Mouse (Mus musculus): ENCODE data around the gene Tekt2.

Tekt2 gene

GRCm38 (mm10) chr4:126309211-126309921 is 16.1 kb downstream of the Tekt2 start:
- DNase-seq (ENCODE audit: low read depth), result no peak

- no peak for DNase-seq (ENCODE audit: low read depth)
These were observed 18.7 kb downstream of the Tekt2 start for GRCm38 (mm10) chr4:126306827-126307226.

GRCm38 (mm10) chr4:126306058-126306457 is 19.4 kb downstream of the Tekt2 start:
- DNase-seq (ENCODE audit: low read depth), result no peak

GRCm38 (mm10) chr4:126305428-126305827 is 20.1 kb downstream of the Tekt2 start:
- DNase-seq (ENCODE audit: low read depth), result no peak

- DNase-seq (ENCODE audit: low read depth), result no peak
These were observed 21.6 kb downstream of the Tekt2 start for GRCm38 (mm10) chr4:126303877-126304276.

- no peak for DNase-seq (ENCODE audit: low read depth)
These were observed 23.7 kb downstream of the Tekt2 start for GRCm38 (mm10) chr4:126301584-126302309.

- no peak for DNase-seq (ENCODE audit: low read depth)
These were observed 24.4 kb downstream of the Tekt2 start for GRCm38 (mm10) chr4:126300916-126301583.

GRCm38 (mm10) chr4:126296617-126297101 is 28.8 kb downstream of the Tekt2 start:
- DNase-seq (ENCODE audit: low read depth), result no peak

GRCm38 (mm10) chr4:126295937-126296336 is 29.6 kb downstream of the Tekt2 start:
- DNase-seq (ENCODE audit: low read depth), result no peak

- DNase-seq (ENCODE audit: low read depth), result no peak
These were observed 30.3 kb downstream of the Tekt2 start for GRCm38 (mm10) chr4:126295152-126295551.

- no peak for DNase-seq (ENCODE audit: low read depth)
These were observed 34.3 kb downstream of the Tekt2 start for GRCm38 (mm10) chr4:126291196-126291595.

- DNase-seq (ENCODE audit: low read depth), result no peak
These were observed 35.2 kb downstream of the Tekt2 start for GRCm38 (mm10) chr4:126290314-126290713.

GRCm38 (mm10) chr4:126288085-126288666 is 37.3 kb downstream of the Tekt2 start:
- no peak for DNase-seq (ENCODE audit: low read depth)

- DNase-seq (ENCODE audit: low read depth), result no peak
These were observed 38.0 kb downstream of the Tekt2 start for GRCm38 (mm10) chr4:126287302-126287995.

GRCm38 (mm10) chr4:126286492-126286891 is 39.0 kb downstream of the Tekt2 start, which contains the start of gene Col8a2:
Gene Col8a2, plus strand, starts transcription at chr4:126286793.
- DNase-seq (ENCODE audit: low read depth), result no peak

GRCm38 (mm10) chr4:126283582-126283981 is 41.9 kb downstream of the Tekt2 start:
- no peak for DNase-seq (ENCODE audit: low read depth)

GRCm38 (mm10) chr4:126281706-126282105 is 43.8 kb downstream of the Tekt2 start:
- DNase-seq (ENCODE audit: low read depth), result no peak

- no peak for DNase-seq (ENCODE audit: low read depth)
These were observed 46.5 kb downstream of the Tekt2 start for GRCm38 (mm10) chr4:126278961-126279360.

- DNase-seq (ENCODE audit: low read depth), result no peak
These were observed 46.9 kb downstream of the Tekt2 start for GRCm38 (mm10) chr4:126278565-126278915.

GRCm38 (mm10) chr4:126277906-126278564 is 47.5 kb downstream of the Tekt2 start:
- no peak for DNase-seq (ENCODE audit: low read depth)

- DNase-seq (ENCODE audit: low read depth), result no peak
These were observed 49.8 kb downstream of the Tekt2 start for GRCm38 (mm10) chr4:126275681-126276131.
